Mouse (Mus musculus) kidney, adult 2 months (tissue): Measurements from ENCODE around the gene Wdr6. TPM values are rescaled to one million over a fixed set of nuclear protein-coding genes. Genes with fewer than 3 reads are reported as not detected.
A peak's percentile ranks its signal among the peaks of the same experiment; 100 is the strongest.

Source experiments
- DNase-seq: peaks from one replicate; pipeline ENCODE4 v3.0.0; 2021
- H3K27ac ChIP-seq: fragments of 200-500 bp; 2 replicates; pipeline ENCODE4 v1.5.1; 2012; ENCODE audit warnings: low read depth, low read length, control low read depth, inconsistent platforms; ENCODE audit not compliant: insufficient read depth
- H3K27me3 ChIP-seq: fragments of 200-500 bp; replicated peaks from 2 replicates; pipeline ENCODE4 v1.6.1; 2012; ENCODE audit warnings: mild to moderate bottlenecking, moderate library complexity, low read length, inconsistent platforms; ENCODE audit not compliant: control insufficient read depth, insufficient read depth
- H3K36me3 ChIP-seq: fragments of 200-500 bp; 2 replicates; pipeline ENCODE4 v1.6.1; 2012; ENCODE audit warnings: mild to moderate bottlenecking, moderate library complexity, low read length, inconsistent platforms; ENCODE audit not compliant: control insufficient read depth, insufficient read depth
- H3K4me1 ChIP-seq: fragments of 200-500 bp; 2 replicates; pipeline ENCODE4 v1.6.1; 2011; ENCODE audit warnings: low read length; ENCODE audit not compliant: control insufficient read depth, insufficient read depth
- H3K4me3 ChIP-seq: fragments of 200-500 bp; 2 replicates; pipeline ENCODE4 v1.5.1; 2011; ENCODE audit warnings: mild to moderate bottlenecking, low read depth, low read length, control low read depth; ENCODE audit not compliant: insufficient read depth
- CTCF ChIP-seq: fragments of 200-500 bp; conservative IDR thresholded peaks from 2 replicates; pipeline ENCODE4 v1.5.1; 2011; ENCODE audit warnings: low read depth, mild to moderate bottlenecking, control low read depth, low read length, moderate library complexity, mixed read lengths; ENCODE audit not compliant: insufficient read depth, insufficient read length
- POLR2A ChIP-seq: fragments of 200-500 bp; IDR thresholded peaks from one replicate; pipeline ENCODE4 v1.6.1; 2011; ENCODE audit warnings: low read depth, low read length, control low read depth
- WGBS: fragments of 180-500 bp; shearing (Covaris S2); methylation state at CpG from one replicate; pipeline ENCODE4 v1.1.7; 2018; 5-methylcytosine and 5-hydroxymethylcytosine counted together
- polyA plus RNA-seq: library from polyadenylated mRNA; depleted of rRNA; stranded (reverse); fragments of >200 nt; gene quantifications from 2 replicates; pipeline ENCODE4 v1.2.3, GENCODE M21; 2012

The Wdr6 gene
- polyA plus RNA-seq, 1 experiment, result 31.0 TPM

GRCm38 (mm10) chr9:108566815-108567776 is 11.4 kb downstream of the Wdr6 start, which contains the start of gene Ndufaf3:
Gene Ndufaf3 (minus strand): TSS chr9:108567434.
- Histone ChIP-seq H3K4me1 (peaks cover 10% of the 10 kb centered on the region; the same call in 1 of the 2 replicates), H3K27me3 (no peaks in the 10 kb centered on the region), H3K4me3 (peak within 1 kb of the TSS; percentile 82), H3K36me3 (no peaks in the 10 kb centered on the region), H3K27ac (peak within 1 kb of the TSS; percentile 88)
- peak; percentile 98 for DNase-seq
- TF ChIP-seq POLR2A, result peak; percentile 99
- TF ChIP-seq CTCF, result peak; percentile 92
- WGBS, result under 1% methylated on average over 73 of the region's 73 CpGs

GRCm38 (mm10) chr9:108565881-108566814 is 12.4 kb downstream of the Wdr6 start:
- WGBS, result 11% methylated on average over 35 of the region's 35 CpGs
- DNase-seq, result no peak
- H3K27me3 ChIP-seq, result no peaks in the 10 kb centered on the region
- peaks cover 10% of the 10 kb centered on the region; the same call in 1 of the 2 replicates for H3K4me1 ChIP-seq
- H3K4me3 ChIP-seq, result peak overlapping the region; percentile 82
- H3K36me3 ChIP-seq, result no peaks in the 10 kb centered on the region
- H3K27ac ChIP-seq, result peak overlapping the region; percentile 69; the same call in 1 of the 2 replicates
- TF ChIP-seq CTCF (no peak), POLR2A (no peak)

GRCm38 (mm10) chr9:108564131-108564530 is 14.4 kb downstream of the Wdr6 start:
- 74% methylated on average over 7 of the region's 7 CpGs for WGBS
- Histone ChIP-seq H3K4me1 (peaks cover 6% of the 10 kb centered on the region; the same call in 1 of the 2 replicates), H3K27ac (no peak overlapping the region), H3K4me3 (no peak overlapping the region), H3K36me3 (no peaks in the 10 kb centered on the region), H3K27me3 (no peaks in the 10 kb centered on the region)
- DNase-seq, result no peak
- TF ChIP-seq POLR2A, result no peak
- TF ChIP-seq CTCF, result no peak

GRCm38 (mm10) chr9:108563671-108564070 is 14.9 kb downstream of the Wdr6 start:
- Histone ChIP-seq H3K27me3 (no peaks in the 10 kb centered on the region), H3K4me3 (no peak overlapping the region), H3K27ac (no peak overlapping the region), H3K36me3 (no peaks in the 10 kb centered on the region), H3K4me1 (peaks cover 6% of the 10 kb centered on the region; the same call in 1 of the 2 replicates)
- TF ChIP-seq POLR2A (no peak), CTCF (no peak)
- no peak for DNase-seq
- 88% methylated on average over 8 of the region's 8 CpGs for WGBS

- DNase-seq, result peak; percentile 97
- H3K36me3 ChIP-seq, result peaks cover 2% of the 10 kb centered on the region; the same call in 1 of the 2 replicates
- peak within 1 kb of the TSS; percentile 13; the same call in 1 of the 2 replicates for H3K27ac ChIP-seq
- H3K27me3 ChIP-seq, result no peaks in the 10 kb centered on the region
- under 1% methylated on average over 53 of the region's 53 CpGs for WGBS
- peak within 1 kb of the TSS; percentile 57 for H3K4me3 ChIP-seq
- no peaks in the 10 kb centered on the region; the same call in 1 of the 2 replicates for H3K4me1 ChIP-seq
- TF ChIP-seq CTCF (no peak), POLR2A (peak; percentile 82)
These were observed 18.2 kb downstream of the Wdr6 start, which contains the start of gene Impdh2 for GRCm38 (mm10) chr9:108560227-108560841. Gene Impdh2 (plus strand): TSS chr9:108560286.

- Histone ChIP-seq H3K4me1 (no peaks in the 10 kb centered on the region; the same call in 1 of the 2 replicates), H3K4me3 (no peak overlapping the region), H3K27me3 (no peaks in the 10 kb centered on the region), H3K36me3 (peaks cover 3% of the 10 kb centered on the region; the same call in 1 of the 2 replicates), H3K27ac (no peak overlapping the region)
- no peak for TF ChIP-seq CTCF
- TF ChIP-seq POLR2A, result no peak
- 92% methylated on average over 4 of the region's 4 CpGs for WGBS
- DNase-seq, result no peak
These were observed 19.4 kb downstream of the Wdr6 start for GRCm38 (mm10) chr9:108559169-108559568.
